Mouse (Mus musculus) right cerebral cortex, postnatal 14 days (tissue): ENCODE measurements around the gene Fbxw11.
"Not testable (repeated sequence)": the region's sequence is repeated elsewhere in the genome, so short reads cannot be mapped to it uniquely, and the experiment has no call there.

Experiments used
- DNase-seq: peaks from one replicate; pipeline ENCODE4 v3.0.0; 2022

Fbxw11 gene

DNA sequence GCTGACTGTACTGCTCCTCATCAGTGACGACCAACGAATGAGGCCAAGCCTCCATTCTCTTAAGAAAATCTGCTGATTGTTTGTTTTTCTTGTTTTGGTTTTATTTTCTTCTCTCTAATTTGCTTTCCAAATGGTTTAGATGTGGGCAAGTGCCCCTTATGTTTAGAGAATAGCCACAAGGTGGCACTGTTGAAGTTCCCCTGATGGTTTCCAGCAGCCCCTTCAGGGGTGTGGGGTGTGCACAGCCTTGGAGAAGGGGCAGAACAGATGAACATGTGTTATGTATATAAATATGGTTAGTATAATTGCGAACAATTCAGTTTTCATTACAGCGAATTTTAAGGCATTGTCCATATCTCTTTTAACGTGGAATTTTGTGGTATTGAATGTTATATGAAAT lies 71.7 kb downstream of the Fbxw11 start:
- no peak for DNase-seq

DNA sequence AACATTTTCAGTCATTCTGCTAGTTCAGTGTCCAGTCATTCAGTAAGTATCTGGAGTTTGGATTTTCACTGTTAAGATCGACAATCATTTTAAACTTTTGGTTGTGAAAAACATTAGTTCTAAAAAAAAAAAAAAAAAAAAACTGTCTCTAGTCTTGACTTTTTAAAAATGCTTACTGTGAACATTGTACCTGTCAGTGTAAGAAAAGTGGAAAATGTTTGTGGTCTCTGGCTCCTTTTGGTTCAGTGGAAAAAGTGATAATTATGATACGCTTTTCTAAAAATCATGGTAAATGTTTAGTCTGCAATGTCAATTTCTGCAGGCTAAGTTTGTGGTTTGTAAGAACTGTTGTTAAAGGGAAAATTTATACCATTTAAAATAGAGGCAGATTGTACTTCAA lies 72.4 kb downstream of the Fbxw11 start:
- DNase-seq: no peak

DNA sequence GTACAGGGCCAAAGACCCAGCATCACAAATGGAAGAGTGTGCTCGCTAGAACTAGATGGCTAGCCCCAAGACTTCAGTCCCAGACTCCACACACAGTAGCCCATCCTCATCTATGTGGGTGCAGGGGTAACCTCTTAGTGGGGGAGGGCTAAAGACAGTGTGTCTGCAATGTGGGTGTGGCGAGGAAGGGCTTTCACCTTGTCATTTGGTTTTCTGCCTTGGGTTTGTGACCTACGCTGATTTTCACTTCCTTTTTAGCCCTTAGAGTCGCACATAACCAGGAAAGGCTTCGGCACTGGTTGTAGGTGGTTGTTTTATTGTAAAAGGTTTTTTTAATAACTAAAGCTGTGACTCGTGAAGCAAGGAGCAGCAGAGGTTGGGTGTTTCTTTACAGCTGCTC lies 73.0 kb downstream of the Fbxw11 start:
- DNase-seq: no peak

DNA sequence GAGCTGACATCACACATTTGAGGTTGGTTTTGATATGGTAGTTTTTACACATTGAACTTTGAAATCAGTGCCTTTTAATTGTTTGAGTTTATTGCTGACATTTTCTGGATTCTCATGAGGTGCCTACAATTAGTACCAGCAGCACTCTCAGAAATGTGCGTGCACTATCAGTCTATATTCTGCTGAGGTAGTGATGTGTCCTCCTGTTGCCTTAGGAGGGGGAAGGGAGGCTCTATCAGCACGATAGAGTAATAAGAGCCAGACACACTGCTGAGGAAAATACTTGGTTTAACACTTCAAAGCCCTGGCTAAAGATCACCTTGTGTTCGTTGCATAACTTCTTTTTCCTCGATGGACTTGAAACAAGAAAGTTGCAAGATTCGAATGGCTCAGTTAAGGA lies 73.4 kb downstream of the Fbxw11 start:
- no peak for DNase-seq

GRCm38 (mm10) chr11:32716876-32717275 lies 74.4 kb downstream of the Fbxw11 start:
- DNase-seq: no peak

DNA sequence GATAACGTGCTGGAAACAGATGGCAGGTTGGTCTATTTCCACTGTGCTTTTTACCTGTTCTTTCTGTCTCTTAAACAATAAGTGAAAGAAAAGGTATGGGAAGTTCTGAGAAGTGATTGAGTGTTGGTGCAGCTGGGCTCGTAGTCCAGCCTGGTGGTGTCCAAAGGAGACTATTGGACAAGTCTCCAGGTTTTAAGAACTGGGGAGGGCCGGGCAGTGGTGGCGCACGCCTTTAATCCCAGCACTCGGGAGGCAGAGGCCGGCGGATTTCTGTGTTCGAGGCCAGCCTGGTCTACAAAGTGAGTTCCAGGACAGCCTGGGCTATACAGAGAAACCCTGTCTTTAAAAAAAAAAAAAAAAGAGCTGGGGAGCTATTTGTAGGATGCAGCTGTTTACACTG lies 75.2 kb downstream of the Fbxw11 start:
- not testable (repeated sequence) for DNase-seq

- DNase-seq: no peak
Observed at GRCm38 (mm10) chr11:32718371-32718770, 75.8 kb downstream of the Fbxw11 start.

- no peak for DNase-seq
Observed at GRCm38 (mm10) chr11:32718979-32719378, 76.5 kb downstream of the Fbxw11 start.

DNA sequence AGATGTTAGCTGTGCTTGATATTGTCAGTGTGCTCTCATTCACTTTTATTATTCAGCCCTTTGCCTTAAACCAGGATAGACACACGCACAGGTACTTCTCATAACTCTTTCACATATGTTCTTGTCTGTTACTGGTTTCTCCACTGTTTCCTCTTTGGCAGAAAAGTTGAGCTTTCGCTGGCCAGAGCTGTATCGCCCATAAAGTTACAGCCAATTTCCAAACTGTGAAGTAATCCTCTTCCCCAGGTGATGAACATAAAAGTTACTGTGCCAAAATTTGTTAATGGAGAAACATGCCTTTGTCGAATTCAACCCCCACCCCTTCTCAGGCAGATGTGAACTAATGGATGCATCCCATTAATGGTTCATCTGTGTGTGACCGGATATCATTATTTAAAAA lies 80.1 kb downstream of the Fbxw11 start:
- no peak for DNase-seq

DNA sequence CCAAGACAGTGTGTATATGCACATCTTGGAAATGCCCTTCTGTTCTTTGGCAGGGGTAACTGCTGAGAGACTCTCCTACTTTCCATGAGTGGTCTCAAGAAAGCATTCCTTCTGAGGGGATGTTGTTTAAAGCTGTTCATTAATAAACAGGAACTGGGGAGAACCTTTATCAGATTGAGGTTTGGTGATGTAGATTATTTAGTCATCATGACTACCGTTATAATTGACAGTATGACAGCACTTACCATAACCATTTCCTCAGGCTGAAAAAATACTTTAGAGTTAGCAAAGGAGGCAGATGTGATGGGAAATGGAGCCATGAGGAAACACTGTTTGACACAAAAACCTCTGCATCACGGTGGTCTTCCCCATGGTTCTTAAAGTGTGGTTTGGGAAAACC lies 80.8 kb downstream of the Fbxw11 start:
- no peak for DNase-seq

- no peak for DNase-seq
Observed at GRCm38 (mm10) chr11:32725171-32725570, 82.6 kb downstream of the Fbxw11 start.

- no peak for DNase-seq
Observed at GRCm38 (mm10) chr11:32732467-32732866, 89.9 kb downstream of the Fbxw11 start.

DNA sequence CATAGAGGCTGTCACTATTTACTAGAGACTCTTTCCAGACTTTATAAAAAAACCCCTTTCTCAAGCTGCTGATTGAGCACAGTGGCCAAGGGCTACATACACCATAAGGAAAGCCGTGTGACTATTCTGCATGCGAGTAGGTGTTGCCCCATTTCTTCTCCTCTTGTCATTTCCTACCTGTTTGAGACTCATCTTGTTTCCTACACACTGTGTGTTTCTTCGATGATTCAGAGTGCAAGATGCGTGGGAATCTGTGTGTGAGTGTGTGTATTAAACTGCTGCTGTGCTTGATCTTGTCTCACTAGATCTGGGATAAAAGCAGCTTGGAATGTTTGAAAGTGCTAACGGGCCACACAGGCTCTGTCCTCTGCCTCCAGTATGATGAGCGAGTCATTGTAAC lies 90.7 kb downstream of the Fbxw11 start:
- DNase-seq: no peak

DNA sequence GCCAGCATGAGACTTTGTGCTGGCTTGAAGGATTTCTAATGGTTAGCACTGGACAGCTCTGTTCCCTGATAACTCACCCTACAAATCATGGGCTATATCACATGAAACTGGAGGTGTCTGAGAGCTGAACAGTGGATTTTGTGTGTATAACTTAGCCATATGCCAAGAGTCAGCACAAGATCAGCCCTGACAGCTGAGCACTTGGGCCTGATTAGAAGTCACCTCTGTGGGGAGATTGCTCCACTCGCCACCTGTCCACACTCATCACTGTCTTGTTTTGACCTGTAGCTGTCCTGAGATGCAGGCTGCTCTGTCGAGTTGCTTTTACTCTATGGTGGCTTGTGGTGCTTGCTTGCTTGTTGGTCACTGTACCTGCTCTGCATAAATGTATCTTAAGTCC lies 93.8 kb downstream of the Fbxw11 start:
- no peak for DNase-seq

DNA sequence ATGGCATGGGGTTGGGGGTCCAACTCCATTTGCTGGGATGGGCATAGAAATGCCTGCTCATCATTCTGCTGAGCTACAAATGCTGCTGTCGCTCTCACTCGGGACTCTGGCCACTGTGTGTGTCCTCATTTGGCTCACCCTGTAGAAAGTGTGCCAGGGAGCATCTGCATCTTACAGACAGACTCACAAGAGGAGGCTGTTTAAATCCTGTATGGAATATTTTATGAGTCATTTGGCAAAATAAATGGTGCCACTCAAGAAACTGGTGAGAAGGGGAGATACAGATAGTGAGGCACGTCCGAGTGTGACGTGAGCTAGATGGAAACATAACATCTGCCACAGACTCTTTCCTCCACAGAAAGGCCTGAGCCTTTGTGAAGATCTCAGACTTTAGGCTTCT lies 95.2 kb downstream of the Fbxw11 start:
- no peak for DNase-seq

DNA sequence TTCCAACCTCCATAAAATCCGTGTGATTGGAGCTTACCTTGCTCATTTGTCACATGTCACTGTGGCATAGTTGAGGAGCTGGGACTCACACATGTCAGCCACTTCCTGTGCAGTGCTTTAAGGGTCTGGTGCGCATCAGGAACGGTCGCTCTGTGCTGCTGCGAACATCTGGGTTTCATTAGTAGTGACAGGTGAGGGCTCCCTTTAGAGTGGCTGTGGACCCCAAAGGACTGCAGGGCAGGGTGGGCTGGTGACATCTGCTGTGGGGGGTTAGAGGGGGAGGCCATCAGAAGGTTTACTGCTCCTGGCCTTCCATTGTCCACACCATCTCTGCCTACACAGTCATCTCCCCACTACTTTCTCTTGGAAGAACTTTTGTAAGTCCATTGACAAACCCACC lies 101.4 kb downstream of the Fbxw11 start:
- no peak for DNase-seq

- no peak for DNase-seq
Observed at GRCm38 (mm10) chr11:32744463-32744862, 101.9 kb downstream of the Fbxw11 start.

GRCm38 (mm10) chr11:32745466-32745865 lies 102.9 kb downstream of the Fbxw11 start:
- no peak for DNase-seq

- no peak for DNase-seq
Observed at GRCm38 (mm10) chr11:32746036-32746435, 103.5 kb downstream of the Fbxw11 start.

DNA sequence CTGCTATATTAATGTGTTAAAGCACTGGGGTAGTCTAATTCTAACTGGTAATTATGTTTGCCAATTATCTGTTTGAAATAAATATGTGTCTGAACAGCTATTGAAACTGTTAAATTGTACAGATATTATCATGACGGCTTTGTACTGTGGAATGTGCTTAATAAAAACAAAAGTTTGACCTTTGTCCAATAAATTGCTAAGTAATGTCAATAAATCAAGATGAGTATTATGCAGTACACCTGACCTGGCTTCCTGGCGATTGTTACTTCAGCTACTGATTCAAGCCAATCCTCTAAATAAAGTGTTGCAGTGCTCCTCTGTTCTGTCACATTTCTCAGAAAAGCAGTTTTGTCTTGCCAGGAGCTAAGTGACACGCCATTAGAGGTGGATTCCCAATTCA lies 104.0 kb downstream of the Fbxw11 start:
- no peak for DNase-seq

GRCm38 (mm10) chr11:32748800-32749199 lies 106.3 kb downstream of the Fbxw11 start:
- no peak for DNase-seq

GRCm38 (mm10) chr11:32751863-32752594 lies 109.5 kb downstream of the Fbxw11 start:
- no peak for DNase-seq

- DNase-seq: no peak
Observed at GRCm38 (mm10) chr11:32752595-32752885, 110.0 kb downstream of the Fbxw11 start.

DNA sequence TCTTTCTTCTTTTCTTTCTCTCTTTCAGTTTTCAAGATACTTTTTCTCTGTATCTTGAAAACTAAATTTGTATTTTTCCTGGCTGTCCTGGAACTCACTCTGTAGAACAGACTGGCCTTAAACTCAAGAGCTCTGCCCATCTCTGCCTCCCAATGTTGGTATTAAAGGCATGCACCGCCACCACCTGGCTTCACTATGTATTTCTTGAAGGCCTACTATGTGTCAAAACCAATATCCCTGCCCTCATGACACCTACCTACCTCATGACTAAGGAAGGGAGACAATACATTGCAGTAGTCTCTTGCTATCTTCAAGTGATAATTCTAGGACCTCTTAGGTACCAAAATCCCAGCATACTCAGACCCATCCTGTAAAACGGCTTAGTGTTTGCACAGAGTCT lies 110.8 kb downstream of the Fbxw11 start:
- DNase-seq: no peak

DNA sequence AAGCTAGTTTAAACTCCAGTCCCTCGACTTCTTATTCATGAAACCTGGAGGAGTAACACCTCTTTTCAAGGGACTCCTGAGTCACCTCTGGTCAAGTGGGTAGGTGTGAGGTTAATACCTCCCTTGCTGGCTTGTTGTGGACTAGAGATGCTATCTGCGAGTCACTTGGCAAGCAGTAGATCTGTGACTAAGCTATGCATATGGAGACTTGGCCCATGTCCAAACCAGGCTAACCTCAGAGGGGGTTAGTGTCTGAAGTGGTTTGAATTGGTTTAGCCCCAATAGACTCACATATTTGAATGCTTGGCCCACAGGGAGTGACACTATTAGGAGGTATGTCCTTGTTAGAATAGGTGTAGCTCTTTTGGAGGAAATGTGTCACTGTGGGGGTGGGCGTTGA lies 120.2 kb downstream of the Fbxw11 start:
- no peak for DNase-seq
